Mouse (Mus musculus): ENCODE measurements at regions not wholly inside any gene's neighbourhood (a gene's known extent, or its start where the extent isn't known, plus 50 kb on each side); places are given as distances from the start of the nearest gene placed in this dataset.

DNA sequence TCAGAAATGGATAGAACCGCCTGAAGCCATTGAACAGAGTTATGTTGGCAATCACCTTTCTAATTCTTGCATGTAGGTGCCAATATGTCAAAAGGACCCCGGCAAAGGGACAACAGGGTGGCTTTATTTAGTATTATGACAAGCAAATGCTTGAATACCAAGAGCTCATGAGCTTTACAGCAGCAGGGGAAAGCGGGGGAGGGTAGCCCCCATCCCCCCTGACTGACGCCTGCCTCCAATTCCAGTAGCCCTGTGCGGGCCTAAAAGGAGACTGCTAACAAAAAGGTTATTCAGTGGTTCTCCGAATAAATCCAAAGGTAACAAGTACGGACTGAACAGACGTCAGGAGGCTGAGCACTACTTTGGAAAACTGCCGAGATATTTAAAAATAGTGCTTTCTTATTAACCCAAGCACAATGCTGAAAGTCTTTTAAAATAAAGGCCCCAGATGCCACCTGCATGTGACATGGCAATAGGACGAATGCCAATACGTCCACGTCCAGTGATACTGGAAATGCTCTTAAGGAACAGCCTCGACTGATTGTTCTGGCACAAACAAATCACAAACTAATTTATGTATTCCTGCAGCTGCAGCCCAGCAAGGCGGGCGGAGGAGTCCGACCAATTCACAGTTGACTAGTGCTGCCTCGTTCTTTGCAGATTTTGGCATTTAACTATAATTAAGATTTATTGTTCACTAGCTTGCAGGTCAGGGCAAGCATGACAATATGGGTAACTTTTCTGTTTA is 771.7 kb upstream of the Car8 start:
- peak; percentile 47 for DNase-seq (ENCODE audit: extremely low read depth, low read depth, low spot score)

DNA sequence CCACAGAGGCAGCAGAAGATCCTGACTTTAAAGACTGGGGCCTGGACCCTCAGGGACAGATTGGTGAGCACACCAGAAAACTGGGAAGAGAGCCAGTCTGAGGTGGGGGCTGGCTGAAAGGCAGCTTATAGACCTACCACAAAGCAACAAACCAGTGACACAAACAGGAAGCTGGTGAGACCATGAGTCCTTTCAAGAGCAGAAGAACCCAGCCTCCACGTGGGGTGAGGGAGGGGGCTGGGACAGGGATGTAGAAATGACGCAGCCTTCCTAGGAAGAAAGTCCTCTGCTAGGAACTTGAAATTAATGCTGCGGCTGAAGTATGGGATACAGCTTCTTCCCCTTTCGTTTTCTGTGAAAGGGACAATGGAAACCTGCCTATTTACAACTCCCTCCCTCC is 770.8 kb upstream of the Car8 start:
- no peak for DNase-seq (ENCODE audit: extremely low read depth, low read depth, low spot score)

DNA sequence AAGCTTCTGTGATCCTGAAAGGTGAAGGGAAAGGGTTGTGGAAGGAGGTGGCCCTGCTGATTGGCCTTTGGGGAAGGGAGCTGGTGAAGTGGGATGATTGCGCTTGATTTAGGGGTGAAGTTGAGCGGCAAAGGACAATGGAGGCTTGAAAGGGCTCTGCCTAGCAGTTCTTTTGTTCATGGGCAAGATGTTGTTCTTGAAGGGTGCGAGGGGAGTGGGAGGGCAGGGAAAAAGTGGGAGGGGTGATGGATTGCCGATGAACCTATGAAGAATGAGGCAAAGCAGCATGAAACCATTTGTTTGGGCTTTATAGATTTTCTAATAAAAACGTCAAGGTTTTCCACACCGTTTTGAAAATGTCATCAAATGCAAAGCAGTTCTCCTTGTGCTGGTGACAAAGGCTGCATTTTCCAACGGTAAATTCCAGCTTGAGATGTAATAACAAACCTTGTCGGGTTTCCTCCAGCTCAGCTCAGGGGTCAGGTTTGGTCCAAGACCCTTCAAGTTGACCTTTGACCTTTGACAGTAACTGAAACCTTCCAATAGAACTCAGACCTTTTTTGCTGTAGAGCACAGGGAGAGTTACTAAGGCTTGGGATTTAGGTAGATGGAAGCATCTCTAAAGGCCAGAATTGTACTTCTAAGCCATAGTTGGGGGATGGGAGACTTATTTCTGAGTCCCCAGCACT is 767.2 kb upstream of the Car8 start:
- DNase-seq (ENCODE audit: extremely low read depth, low read depth, low spot score): no peak

DNA sequence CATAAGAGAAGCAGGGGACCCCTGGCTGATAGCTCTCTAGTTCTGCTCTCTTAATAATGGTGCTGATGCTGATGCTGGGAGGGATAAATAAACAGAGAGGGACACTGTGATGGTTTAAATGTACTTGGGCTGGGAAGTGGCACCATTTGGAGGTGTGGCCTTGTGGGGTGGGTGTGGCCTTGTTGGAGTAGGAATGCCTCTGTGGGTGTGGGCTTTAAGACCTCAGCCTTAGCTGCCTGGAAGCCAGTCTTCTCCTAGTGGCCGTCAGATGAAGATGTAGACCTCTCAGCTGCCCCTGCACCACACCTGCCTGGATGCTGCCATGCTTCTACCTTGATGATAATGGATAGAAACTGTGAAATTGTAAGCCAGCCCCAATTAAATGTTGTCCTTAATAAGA is 765.0 kb upstream of the Car8 start:
- no peak for DNase-seq (ENCODE audit: extremely low read depth, low read depth, low spot score)

DNA sequence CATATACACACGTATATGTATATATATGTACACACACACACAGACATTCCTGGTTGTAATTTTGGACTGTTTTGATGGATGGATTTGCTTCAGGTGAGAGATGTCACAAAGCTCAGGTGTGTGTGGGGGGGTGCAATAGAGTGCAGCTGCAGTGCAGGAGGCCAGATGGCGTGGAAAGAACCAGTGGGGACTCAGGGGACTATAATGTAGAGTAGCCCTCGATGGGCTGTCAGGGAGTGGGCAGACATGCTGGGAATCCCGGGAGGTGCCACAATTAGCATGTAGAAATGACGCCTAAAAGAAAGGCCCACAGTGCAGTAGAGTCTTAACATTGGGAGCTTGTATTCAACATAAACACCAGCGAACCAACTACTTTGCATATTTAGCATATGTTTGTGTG is 763.5 kb upstream of the Car8 start:
- DNase-seq (ENCODE audit: extremely low read depth, low read depth, low spot score): no peak

DNA sequence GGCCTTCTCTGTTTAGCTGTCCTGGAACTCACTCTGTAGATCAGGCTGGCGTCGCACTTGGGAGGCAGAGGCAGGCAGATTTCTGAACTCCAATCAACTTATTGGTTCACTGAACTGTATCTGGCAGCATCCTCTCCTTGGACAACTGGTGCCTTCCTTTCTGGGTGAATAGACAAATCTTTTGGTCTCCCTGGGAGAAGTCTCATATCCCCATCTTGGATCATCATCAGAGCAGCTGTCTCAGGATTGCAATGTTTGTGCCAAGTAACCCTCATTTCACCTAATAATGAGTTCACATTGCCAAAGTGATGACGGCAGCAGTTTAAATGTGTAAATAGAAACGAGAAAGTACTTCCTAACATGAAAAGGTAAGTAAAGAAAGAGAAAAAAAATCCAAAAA is 759.8 kb upstream of the Car8 start:
- no peak for DNase-seq (ENCODE audit: extremely low read depth, low read depth, low spot score)

DNA sequence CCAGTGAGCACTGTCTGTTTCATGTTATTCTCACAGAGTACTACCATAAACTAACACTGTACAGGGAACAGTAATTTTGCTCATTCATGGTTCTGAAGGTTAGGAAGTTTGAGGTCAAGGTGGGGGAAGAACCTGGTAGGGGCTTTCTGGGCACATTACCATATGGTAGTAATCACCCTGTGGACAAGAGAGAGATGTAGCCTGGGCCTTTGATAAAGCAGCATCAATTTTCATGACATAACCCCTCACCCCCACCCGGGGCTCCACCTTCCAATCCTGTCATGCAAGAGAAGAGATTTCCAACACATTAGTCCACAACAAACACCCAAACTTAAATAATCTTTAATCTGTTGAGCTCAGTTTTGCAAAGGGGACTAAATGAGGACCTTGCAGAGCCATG is 753.3 kb upstream of the Car8 start:
- no peak for DNase-seq (ENCODE audit: extremely low read depth, low read depth, low spot score)

DNA sequence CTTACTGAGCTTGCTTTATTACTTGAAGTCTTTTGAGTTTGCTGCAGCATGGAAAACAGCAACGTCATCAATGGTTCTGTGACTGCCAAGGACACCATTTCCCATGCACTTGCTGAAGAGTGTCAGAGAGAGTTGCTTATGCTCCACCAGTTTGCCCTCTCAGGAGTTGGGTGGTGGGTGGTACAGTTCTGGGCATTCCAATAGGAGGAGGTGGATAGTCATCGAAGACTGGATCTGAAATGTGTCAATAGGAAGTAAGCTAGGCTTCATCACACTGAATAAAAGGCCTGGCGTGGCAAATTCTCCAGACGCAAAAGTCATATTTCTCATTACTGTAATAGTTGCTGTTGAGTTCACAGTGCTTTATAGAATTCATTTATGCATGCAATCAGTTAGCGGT is 751.7 kb upstream of the Car8 start:
- no peak for DNase-seq (ENCODE audit: extremely low read depth, low read depth, low spot score)

DNA sequence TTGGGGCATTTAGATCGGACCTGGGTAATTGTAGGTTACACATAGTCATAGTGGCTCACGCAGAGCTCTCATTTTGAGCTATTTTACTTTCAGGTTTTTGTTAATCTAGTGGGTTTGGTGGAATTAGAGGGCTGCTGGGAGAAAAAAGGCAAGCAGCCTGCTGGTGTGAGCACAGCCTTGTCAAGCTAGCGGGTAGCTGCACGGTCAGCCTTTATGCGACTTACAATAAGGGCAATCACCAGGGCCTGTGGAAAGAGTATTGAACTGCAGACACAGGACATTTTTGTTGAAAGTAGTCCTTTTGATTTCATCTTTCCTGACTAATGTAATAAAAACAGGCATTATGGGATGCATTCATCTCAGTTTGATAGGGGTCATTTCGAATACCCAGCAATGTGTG is 750.8 kb upstream of the Car8 start:
- no peak for DNase-seq (ENCODE audit: extremely low read depth, low read depth, low spot score)

DNA sequence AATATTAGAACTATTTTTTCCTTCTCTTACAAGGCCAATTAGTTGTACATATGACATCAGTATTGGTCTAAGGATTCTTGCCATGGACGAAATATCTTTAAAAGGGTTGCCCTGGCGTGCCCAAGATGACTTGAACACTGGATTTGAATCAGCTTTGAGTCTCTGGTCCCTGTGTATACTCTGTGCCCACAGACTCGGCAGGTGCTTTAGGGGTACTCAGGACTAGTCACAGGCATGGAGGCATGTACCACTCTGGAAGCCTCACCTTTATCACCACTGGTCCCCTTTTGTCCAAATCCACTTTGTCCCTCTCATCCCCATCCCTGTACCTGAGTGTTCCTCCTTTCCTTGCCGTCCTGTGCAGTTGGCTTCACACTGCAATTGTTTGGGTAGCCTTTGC is 750.3 kb upstream of the Car8 start:
- DNase-seq (ENCODE audit: extremely low read depth, low read depth, low spot score): no peak

DNA sequence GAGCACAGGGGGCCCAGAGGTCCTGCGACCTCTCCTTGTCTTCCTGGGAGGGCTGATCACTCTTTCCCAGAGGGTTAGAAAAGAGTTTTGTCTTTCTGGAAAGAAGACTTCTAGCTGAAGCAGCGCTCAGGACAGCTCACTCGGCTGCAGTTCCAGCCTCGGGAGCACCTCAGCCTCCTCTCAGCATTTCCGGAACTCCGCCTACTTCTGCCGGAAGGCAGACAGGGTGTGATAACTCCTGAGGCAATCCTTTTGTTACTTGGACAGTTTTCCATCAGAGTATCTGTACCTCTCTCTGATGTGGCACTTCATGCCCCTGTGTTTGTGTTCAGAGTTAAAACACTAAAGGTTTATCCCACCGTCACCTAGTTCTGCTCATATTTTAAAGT is 749.5 kb upstream of the Car8 start:
- no peak for DNase-seq (ENCODE audit: extremely low read depth, low read depth, low spot score)

DNA sequence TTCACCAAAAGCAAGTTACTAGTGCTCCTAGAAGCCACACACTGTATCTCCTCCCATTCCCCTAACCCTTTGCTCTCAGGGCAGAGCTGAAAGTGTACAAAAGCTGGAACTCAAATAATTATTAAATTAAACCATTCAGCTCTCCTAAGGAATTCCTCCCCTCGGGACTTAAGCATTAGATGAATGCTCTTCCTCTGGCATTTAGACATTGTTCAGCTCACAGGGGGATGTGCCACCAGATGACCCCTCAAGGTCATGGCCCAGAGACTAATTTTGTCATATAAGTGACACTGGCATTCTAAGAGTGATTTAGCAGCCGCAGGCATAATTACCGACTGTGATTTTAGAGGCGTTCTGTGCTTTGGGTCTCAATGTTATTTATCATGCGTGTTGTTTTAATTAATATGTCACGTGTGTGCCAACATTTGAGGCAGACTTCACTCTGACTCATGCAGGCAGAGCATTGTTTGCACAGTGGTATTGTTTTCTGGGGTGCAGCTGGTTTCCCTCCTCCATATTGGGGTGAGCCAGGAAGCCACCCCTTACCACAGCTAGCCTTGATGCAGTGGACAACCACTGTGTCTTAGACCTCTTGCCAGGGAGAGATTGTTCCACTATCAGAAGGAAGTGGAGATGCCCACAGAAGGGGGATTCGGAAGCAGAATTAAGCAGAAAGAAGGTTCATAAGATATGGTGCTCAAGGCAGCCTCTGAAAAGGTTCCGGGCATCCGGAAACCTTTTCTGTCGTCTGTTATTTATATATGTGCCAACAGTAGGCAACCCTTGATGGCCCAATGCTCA is 748.9 kb upstream of the Car8 start:
- DNase-seq (ENCODE audit: extremely low read depth, low read depth, low spot score): no peak

DNA sequence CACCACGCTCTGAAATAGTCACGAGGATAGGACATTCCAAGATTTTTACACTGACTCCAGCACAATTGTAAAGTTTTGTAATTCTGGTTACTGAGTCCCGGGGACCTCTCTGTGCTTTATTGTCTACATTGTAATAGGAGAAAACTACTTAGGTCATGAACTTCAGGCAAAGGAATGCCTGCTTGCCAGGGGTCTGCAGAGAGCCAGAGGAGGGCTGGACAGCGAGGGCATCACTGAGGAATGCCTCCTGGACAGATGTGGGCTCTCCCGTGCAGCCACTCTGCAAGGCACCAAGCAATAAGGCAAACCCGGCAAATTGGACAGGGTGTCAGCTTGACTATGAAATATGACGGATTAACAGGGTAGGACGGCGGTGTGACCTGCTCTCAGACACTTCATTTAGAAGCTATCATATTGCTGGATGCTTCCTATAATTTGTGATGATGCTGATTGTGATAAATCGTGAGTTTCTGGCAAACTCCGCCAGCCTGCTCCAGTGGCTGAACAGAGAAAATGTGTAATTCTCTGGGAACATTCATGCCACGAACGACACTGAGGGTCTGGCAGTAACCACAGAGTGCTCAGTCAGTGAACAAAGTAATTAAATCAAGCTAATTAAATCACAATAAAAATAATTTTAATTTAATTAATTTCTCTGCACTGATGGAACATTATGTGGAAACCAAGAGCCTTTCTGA is 747.7 kb upstream of the Car8 start:
- no peak for DNase-seq (ENCODE audit: extremely low read depth, low read depth, low spot score)

DNA sequence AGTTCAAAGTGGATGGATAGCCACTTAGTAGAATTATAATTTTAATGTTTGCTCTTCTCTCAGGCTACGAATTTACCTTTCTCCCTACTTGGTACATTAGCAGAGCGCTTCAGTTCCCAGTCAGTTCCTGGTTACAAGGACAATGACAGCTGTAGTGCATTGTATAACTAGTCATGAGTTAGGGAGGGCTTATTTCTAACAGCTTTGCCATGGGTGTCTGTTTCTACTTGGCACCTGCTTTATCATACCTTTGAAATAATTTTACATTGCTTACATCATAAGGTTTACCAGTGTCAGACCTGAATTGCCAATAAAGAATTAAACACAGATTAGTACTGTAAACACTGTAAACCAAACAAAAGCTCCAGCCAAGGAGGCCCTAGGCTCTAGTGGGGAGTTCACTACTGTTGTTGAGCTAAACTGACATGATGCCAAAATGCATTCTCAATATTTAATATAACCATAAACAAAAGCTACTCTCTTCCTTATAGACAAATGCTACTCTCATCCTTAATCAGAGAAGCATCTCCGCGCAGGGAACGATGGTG is 745.3 kb upstream of the Car8 start:
- no peak for DNase-seq (ENCODE audit: extremely low read depth, low read depth, low spot score)

DNA sequence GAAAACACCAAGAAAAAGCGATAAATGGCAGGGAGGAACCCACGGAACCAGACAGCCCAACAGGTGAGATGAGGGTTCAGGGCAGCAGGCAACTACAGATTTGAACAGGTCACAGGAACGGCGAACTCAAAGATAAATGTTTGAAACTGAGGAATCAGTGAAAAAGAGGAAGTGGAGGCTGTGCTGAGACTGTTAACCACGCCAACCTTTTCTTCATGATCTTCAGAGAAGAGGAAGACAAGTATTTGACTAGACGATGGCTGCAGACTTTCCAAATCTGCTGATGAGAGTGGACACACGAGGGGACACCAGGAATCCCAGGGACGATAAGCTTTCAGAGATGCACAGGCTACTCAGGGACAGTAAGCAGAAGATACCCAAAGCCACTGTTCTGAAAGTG is 740.1 kb upstream of the Car8 start:
- DNase-seq (ENCODE audit: extremely low read depth, low read depth, low spot score): no peak

DNA sequence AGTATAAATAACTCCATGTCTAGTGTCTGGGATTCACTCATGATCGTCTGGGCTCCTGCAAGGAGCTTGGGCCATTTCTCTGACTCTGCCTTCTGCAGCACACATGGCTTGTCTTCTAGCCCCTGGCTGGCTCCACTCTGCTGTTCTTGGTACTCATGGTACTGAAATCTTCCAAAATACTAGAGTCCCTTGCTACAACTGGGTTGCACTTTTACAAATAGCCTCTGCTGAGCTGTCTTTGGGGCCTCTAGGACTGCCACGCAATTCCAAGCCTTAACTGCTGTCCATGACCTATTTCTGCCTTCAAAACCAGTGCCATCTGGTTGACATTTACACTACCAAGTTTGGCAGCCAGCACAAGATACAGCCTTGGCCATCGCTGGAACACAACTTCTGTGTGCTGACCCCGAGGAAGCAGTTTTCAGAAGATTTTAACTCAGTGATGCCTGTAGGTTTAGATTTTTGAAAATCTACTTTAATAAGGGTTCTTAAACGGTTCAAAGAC is 731.2 kb upstream of the Car8 start:
- no peak for DNase-seq (ENCODE audit: extremely low read depth, low read depth, low spot score)

DNA sequence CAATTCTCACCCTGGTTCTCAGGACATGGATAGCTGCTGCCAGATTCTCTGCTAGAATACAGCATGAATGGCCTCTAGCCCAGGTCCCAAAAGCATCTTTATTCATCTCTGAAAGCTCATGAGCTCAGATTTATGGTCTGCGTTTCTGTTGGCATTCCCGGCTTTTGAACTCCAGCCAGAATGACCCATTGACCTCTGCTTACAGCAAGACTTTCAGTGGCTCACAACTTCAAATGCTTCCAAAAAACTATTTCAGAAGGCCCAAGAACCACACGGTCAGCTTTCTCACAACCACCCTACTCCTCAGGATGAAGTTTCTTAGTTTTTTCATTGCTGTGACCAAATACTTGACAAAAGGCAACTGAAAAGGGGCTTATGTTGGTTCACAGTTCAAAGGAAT is 729.9 kb upstream of the Car8 start:
- no peak for DNase-seq (ENCODE audit: extremely low read depth, low read depth, low spot score)

DNA sequence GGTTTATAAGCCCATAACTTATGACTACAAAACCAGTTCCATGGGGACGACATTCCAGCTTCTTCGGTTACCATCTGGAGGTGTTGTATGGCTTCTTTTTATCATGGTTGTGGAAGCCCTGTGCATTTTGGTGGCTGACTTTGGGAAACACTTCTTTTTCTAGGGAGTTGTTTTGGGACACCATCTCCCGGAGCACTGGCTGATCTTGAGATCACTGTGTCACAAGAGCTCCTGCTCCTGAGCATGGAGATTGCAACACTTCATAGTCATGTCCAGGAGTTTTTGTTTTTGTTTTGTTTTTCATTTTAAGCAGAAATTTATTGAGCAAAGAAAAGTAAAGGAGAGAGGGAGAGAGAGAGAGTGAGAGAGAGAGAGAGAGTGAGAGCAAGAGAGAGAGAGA is 729.1 kb upstream of the Car8 start:
- no peak for DNase-seq (ENCODE audit: extremely low read depth, low read depth, low spot score)

DNA sequence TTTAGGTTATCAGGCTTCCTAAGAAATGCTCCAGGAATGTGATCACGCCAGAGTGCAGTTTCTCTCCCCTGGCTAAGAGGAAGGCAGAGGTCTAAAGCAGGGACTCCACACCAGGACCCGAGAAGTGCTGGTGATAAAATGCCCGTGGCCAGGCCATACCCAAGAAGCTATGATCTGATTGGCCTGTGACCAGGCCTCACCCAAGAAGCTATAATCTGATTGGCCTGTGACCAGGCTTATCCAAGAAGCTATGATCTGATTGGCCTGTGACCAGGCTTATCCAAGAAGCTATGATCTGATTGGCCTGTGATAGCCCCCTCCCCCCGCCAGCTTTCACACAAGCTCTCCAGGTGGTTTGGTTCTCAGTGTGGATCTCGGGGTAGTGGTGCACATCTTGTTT is 726.7 kb upstream of the Car8 start:
- no peak for DNase-seq (ENCODE audit: extremely low read depth, low read depth, low spot score)

DNA sequence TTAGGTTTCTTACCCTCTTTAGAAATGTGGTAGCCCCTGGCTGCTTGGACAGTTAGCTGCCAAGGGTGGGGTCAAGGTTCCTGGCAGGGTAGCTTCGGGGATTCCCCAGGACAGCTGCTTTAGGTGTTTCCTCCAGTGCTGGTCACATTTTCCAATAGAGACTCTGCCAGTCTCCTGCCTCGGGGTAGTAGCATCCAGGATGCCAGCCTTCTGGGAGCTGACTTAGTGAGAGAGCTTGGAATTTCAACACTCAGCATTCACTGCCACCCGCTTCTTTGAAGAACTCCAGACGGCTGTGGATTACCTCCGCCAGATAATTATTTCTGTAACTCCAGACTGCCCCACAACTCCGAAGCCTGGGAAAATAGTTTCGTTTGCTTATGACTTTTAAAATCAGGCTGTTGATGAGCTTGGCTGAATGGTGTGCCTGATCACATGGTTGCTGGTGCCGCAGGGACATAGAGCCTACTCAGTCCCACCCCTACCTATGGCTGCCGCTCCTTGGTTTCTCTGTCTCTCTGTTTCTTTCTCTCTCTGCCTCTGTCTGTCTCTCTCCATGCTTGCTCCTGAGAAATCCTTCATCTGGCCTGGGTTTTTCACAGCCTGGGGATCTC is 724.2 kb upstream of the Car8 start:
- DNase-seq (ENCODE audit: extremely low read depth, low read depth, low spot score): no peak

DNA sequence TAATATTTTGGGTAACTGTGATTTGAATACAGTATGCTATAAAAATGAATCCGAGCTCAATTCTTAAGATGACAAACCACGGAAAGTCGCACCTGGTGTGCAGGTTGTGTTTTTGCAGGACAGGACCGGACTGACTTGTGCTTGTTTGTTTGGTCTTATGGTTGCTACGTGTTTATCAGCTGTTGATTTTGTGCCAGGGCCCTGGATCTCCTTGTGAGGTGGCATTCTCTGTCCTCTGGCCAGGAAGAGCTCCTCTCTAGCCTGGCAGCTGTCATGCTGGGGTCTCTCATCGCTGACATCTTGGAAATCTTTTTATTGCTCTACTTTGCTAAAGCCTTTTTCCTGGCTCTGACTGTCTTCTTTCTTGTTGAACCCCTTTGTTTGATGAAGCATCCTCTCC is 723.0 kb upstream of the Car8 start:
- DNase-seq (ENCODE audit: extremely low read depth, low read depth, low spot score): no peak
